Mouse (Mus musculus) heart, adult 11 months (tissue): ENCODE measurements at regions not wholly inside any gene's neighbourhood (a gene's known extent, or its start where the extent isn't known, plus 50 kb on each side); places are given as distances from the start of the nearest gene placed in this dataset.
"Not testable (repeated sequence)": the region's sequence is repeated elsewhere in the genome, so short reads cannot be mapped to it uniquely, and the experiment has no call there.

Experiments used
- DNase-seq: peaks from one replicate; pipeline ENCODE4 v3.0.0; 2022

GRCm38 (mm10) chr7:106616932-106617331 is 63.5 kb downstream of the Olfr693 start:
- peak; percentile 92 for DNase-seq

DNA sequence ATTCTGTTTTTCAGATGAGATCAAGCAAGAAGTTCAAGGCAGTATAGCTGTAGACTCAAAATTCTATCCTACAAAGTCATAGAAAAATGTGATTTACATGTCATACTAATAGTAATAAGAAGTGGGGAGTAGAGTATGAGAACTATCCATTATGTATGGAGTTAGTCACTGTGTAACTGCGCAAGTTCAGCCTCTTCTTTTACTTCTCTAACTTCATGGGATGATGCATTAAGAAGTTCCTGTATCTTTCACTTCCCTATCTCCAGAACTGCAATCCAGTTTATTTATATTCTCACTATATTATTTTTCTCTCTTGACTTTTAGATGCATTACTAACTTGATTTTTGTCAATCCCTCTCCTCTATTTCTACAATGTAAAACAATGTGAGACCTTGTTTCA is 67.7 kb downstream of the Olfr693 start:
- DNase-seq, result no peak

DNA sequence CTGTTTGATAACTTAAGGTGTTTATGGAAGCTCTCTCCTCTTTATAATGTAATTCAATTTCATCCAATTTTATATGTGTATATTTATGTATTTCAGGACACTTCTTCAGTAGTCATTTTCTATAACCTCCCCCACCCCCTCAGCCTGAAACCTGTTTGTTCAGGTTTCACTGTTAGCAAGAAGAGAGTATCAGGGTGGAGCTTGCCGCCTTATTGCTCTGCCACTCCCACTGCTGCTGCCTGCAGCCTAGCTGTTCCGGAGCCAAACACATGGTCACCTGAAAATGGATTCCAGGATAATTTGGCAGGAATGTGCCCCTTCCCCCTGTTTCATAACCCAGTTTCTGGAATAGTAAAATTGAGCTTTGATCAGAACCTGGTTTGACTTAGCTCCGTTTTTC is 100.0 kb downstream of the Olfr693 start:
- DNase-seq, result no peak

DNA sequence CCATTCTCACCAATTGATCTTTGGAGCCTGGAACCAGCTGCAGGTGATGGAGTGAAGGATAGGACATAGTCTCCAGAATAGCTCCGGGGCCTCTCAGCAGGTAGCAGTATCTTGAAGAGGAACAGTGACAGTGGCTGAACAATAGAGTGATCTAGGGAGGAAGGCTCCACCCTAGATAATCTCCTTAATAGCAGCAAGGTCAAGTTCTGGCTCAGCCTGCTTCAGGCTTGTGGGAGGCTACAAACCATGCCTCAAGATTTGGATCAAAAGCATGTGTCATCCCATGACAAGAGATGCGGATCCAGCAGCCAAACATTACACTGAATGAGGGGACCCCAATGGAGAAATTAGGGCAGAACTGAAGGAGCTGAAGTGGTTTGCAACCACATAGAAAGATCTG is 112.1 kb downstream of the Olfr693 start:
- DNase-seq, result not testable (repeated sequence)

- DNase-seq, result no peak
These were observed 129.4 kb downstream of the Olfr693 start for GRCm38 (mm10) chr7:106550881-106551575.

DNA sequence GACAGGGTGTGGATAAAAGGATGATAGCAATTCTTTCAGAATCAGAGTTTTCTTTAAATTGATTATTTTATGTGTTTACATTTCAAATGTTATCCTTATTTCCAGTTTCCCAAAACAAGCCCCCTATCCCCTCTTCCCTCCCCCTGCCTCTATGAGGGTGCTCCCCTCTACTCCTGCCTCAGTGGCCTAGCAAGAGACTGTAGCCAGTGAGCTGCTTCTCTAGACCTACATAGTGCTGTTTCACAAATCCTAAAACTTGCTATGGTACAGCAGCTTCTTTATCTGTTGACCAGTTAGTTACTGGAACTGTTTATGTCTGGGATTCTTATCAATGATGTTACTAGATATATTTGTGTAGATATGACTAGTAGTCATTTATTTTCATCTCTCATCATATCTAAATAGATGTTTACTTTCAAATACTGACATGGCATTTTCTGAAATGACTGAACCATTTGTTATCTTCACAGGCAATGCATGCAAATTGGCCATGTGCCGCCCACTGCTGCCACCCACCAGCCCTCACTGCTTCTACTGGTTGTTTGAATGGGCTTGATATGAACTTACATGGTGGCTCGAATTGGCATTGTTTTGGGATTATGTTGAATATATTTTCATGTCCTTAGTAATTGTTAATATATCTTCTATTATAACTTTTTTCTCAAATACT is 150.8 kb downstream of the Olfr693 start:
- peak; percentile 81 for DNase-seq

- peak; percentile 98 for DNase-seq
These were observed 151.4 kb downstream of the Olfr693 start for GRCm38 (mm10) chr7:106529023-106529422.

DNA sequence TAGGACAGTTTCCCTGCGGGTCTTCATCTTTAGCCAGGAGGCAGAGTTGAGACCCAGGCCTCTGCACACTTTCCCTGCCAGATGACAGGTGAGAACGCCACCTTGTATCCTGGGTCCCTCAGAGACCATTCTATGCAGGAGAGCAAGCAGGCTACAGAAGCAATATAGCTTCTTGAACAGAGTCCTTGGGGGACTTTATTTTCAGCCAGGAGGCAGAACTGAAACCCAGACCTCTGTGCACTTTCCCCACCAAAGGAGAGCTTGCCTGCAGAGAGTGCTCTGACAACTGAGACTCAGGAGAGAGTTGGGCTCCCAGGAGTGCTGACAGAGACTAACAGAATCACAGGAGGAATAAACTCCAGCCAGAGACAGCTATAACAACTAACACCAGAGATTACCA is 185.5 kb downstream of the Olfr693 start:
- DNase-seq, result no peak
